Mouse (Mus musculus) stomach, postnatal 0 days (tissue): ENCODE results near the gene Bckdk. TPM values are rescaled to one million over a fixed set of nuclear protein-coding genes. Genes with fewer than 3 reads are reported as not detected.

Experiments
- ATAC-seq: fragments of 200-750 bp; cut with Nextera tagmentation; 2 replicates; pipeline ENCODE4 v1.8.0; 2017; ENCODE audit not compliant: low FRiP score, low TSS enrichment
- DNase-seq: peaks from one replicate; pipeline ENCODE4 v3.0.0-alpha.2; 2016; ENCODE audit warnings: low spot score
- H3K27ac ChIP-seq: fragments of 300-500 bp; sonication (generic); replicated peaks from 2 replicates; pipeline ENCODE4 v1.5.1; 2014; ENCODE audit warnings: mild to moderate bottlenecking, control low read depth
- H3K27me3 ChIP-seq: fragments of 300-500 bp; sonication (generic); 2 replicates; pipeline ENCODE4 v1.6.1; 2014; ENCODE audit warnings: low read length; ENCODE audit not compliant: control insufficient read depth, insufficient read depth
- H3K36me3 ChIP-seq: fragments of 300-500 bp; sonication (generic); 2 replicates; pipeline ENCODE4 v1.6.1; 2014; ENCODE audit warnings: low read length, mixed read lengths; ENCODE audit not compliant: control insufficient read depth, insufficient read depth
- H3K4me1 ChIP-seq: fragments of 300-500 bp; sonication (generic); replicated peaks from 2 replicates; pipeline ENCODE4 v1.6.1; 2014; ENCODE audit warnings: antibody characterized with exemption; ENCODE audit not compliant: control insufficient read depth, insufficient read depth
- H3K4me2 ChIP-seq: fragments of 300-500 bp; sonication (generic); replicated peaks from 2 replicates; pipeline ENCODE4 v1.6.1; 2014; ENCODE audit warnings: low read depth, mild to moderate bottlenecking, control low read depth, moderate library complexity
- H3K4me3 ChIP-seq: fragments of 300-500 bp; sonication (generic); 2 replicates; pipeline ENCODE4 v1.5.1; 2014; ENCODE audit warnings: low read depth, low read length, control low read depth
- H3K9ac ChIP-seq: fragments of 300-500 bp; sonication (generic); 2 replicates; pipeline ENCODE4 v1.6.1; 2014; ENCODE audit warnings: mild to moderate bottlenecking, low read length, control low read depth, mixed read lengths
- H3K9me3 ChIP-seq: fragments of 300-500 bp; sonication (generic); 2 replicates; pipeline ENCODE4 v1.6.1; 2016; ENCODE audit warnings: low read length; ENCODE audit not compliant: control insufficient read depth
- CTCF ChIP-seq: IDR thresholded peaks from 2 replicates; pipeline ENCODE4 v1.5.1; 2016; ENCODE audit warnings: antibody characterized with exemption, low read depth, mild to moderate bottlenecking, moderate library complexity
- EP300 ChIP-seq: optimal IDR thresholded peaks from 2 replicates; pipeline ENCODE3; 2016; ENCODE audit warnings: antibody characterized with exemption
- WGBS: fragments of 180-500 bp; shearing (Covaris S2); extraction: QIAGEN DNeasy Blood & Tissue Kit; methylation state at CpG from one replicate; pipeline ENCODE4 v1.1.7; 2014; 5-methylcytosine and 5-hydroxymethylcytosine counted together
- polyA plus RNA-seq: library from polyadenylated mRNA; unstranded; fragments of >200 nt; fragmentation: Nextera tagmentation; extraction: Ambion mirVana; gene quantifications from 2 replicates; pipeline ENCODE4 v1.2.1, GENCODE M21; 2015

Gene Bckdk
- 102 and 106 TPM in 2 replicates for polyA plus RNA-seq

DNA sequence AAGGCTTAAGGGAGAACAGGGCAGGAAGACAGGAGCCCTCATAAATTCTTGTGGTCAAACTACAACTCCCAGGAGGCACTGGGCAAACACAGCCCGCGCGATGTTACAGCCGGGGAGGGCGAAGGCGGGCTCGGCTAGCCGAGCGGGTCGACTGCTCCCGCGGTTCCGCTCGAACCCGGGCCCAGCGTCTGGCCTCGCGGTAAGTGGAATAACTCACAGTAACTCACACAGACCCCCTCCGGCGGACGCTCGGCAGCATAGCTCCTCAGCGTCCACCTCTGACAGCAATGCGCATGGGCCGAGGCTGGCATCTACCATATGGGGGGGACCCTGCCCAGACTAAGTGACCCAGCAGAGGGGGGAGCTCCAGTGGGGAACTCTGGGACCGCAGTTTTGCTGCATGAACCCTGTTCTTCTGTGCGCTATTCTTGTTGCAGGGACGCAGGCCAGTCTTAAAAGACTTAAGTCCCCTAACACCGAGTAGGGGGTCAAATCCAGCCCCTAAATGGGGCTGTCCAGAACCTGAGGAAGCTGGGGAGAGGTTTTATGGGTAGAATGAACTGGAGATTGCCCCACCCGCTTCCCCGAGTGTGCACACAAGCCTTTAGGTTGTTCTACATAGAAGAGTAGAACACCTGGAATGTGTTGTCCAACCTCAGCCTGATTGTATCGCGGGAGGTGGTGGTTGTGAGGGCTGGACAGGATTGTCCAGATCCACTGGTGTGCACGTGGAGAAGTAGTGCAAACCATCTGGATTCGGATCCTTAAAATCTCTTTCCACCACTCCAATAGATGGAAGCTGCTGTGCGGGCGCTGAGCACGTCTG is at the start of gene Bckdk:
Bckdk (plus strand) TSS at position 112 of the 826 bp plus-strand sequence.
- 6% methylated on average over 33 of the region's 38 CpGs for WGBS
- ATAC-seq = peak; percentile 87
- H3K4me3 ChIP-seq = peak within 1 kb of the TSS; percentile 69

DNA sequence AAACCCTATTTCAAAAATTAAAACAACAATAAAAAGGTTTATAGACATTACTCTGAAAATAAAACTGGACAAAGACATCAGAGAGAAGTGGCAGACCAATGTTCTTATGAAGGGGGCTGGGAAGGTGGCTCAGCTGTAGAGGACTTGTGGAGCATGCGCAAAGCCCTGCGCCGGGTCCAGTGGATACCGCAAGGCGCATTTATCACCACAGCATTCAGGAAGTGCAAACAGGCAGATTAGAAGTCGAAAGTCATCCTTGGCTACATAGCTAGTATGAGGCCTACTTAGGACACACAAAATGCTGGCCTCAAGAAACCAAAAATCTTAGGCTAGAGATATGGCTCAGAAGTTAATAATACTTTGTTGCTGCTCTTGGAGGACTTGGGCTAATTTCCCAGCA is 45.6 kb upstream of the Bckdk start:
- H3K9ac ChIP-seq = no peak overlapping the region
- no peaks in the 10 kb centered on the region for H3K27me3 ChIP-seq
- ATAC-seq = no peak
- no peaks in the 10 kb centered on the region for H3K9me3 ChIP-seq
- no peak for DNase-seq
- no peaks in the 10 kb centered on the region for H3K4me1 ChIP-seq
- TF ChIP-seq EP300 (no peak), CTCF (no peak)
- no peak overlapping the region for H3K4me3 ChIP-seq
- H3K4me2 ChIP-seq = no peak overlapping the region
- H3K36me3 ChIP-seq = no peaks in the 10 kb centered on the region
- no peak overlapping the region for H3K27ac ChIP-seq
- WGBS = 90% methylated on average over 6 of the region's 6 CpGs

More for the DNA sequence above, at the start of gene Bckdk:
- Histone ChIP-seq H3K4me2 (peak within 1 kb of the TSS; percentile 71), H3K27me3 (no peaks in the 10 kb centered on the region), H3K27ac (peak within 1 kb of the TSS; percentile 85), H3K9me3 (no peaks in the 10 kb centered on the region), H3K36me3 (peaks cover 12% of the 10 kb centered on the region), H3K4me1 (no peaks in the 10 kb centered on the region), H3K9ac (peak within 1 kb of the TSS; percentile 93)
- TF ChIP-seq CTCF = peak; percentile 32; the same call in 1 of the 2 replicates
- no peak for TF ChIP-seq EP300
- peak; percentile 87 for DNase-seq

GRCm38 (mm10) chr7:127866434-127866833 is 37.4 kb upstream of the Bckdk start:
- Histone ChIP-seq H3K9ac (no peak overlapping the region), H3K9me3 (no peaks in the 10 kb centered on the region), H3K36me3 (peaks cover 5% of the 10 kb centered on the region), H3K27ac (no peak overlapping the region), H3K27me3 (no peaks in the 10 kb centered on the region), H3K4me2 (no peak overlapping the region), H3K4me3 (no peak overlapping the region), H3K4me1 (0 out of 2 replicates have a peak, but pooled peaks cover 3% of the 10 kb centered on the region)
- ATAC-seq = no peak
- DNase-seq = no peak
- WGBS = 95% methylated on average over 12 of the region's 12 CpGs
- TF ChIP-seq EP300 (no peak), CTCF (no peak)

- no peak overlapping the region for H3K4me3 ChIP-seq
- ATAC-seq (no peak), DNase-seq (no peak)
- 0 out of 2 replicates have a peak, but pooled peaks cover 3% of the 10 kb centered on the region for H3K4me1 ChIP-seq
- H3K27ac ChIP-seq = no peak overlapping the region
- 97% methylated on average over 18 of the region's 18 CpGs for WGBS
- TF ChIP-seq CTCF = no peak
- no peak for TF ChIP-seq EP300
- peaks cover 5% of the 10 kb centered on the region for H3K36me3 ChIP-seq
- H3K9ac ChIP-seq = no peak overlapping the region
- no peaks in the 10 kb centered on the region for H3K9me3 ChIP-seq
- no peak overlapping the region for H3K4me2 ChIP-seq
- no peaks in the 10 kb centered on the region for H3K27me3 ChIP-seq
Measured at GRCm38 (mm10) chr7:127867641-127868040, 36.2 kb upstream of the Bckdk start.

DNA sequence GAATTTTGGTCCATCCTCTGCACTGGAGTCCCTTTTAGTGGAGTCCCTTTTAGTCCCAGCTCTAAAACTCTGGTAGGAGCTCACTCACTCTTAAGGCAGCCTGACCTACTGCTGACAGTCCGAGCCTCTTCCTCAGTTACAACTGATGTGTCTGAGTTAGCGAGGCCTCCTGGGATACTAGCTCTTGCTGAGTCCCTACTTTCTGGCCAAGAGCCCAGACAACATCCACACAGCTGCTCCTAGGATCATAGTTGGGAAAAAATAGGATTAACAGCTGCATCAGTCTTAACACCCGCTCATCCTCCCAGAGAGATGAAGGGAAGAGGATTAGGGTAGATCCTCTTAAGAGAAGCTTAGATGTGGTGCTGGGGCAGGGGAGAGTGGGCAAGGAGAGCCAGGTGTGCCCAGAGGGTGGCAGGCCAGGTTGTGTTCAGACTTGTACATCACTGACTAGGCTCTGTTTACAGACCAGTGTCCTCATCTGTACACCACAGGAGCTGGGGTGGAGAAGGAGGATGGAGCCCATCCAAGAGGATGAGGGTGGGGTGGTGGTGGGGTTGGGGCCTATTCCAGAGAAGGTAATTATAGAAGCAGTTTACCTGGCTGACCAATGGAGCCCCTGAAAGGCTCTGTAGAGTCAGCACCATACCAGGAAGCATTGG is 34.6 kb upstream of the Bckdk start:
- Histone ChIP-seq H3K27ac (0 out of 2 replicates have a peak overlapping the region, but pooled peaks have one; percentile 30), H3K36me3 (peaks cover 5% of the 10 kb centered on the region), H3K9me3 (no peaks in the 10 kb centered on the region), H3K27me3 (no peaks in the 10 kb centered on the region), H3K4me2 (no peak overlapping the region), H3K9ac (peak overlapping the region; percentile 35; the same call in 1 of the 2 replicates), H3K4me3 (no peak overlapping the region), H3K4me1 (0 out of 2 replicates have a peak, but pooled peaks cover 3% of the 10 kb centered on the region)
- DNase-seq (no peak), ATAC-seq (peak; percentile 24)
- WGBS = 32% methylated on average over 3 of the region's 3 CpGs
- TF ChIP-seq CTCF (no peak), EP300 (no peak)
